Mouse (Mus musculus) ES-Bruce4 (cell line): ENCODE measurements around the gene Fmo2.

Source experiments
- CTCF ChIP-seq: IDR thresholded peaks from one replicate; pipeline ENCODE4 v1.8.1; 2011; ENCODE audit warnings: low read depth, low read length
- POLR2A ChIP-seq: IDR thresholded peaks from one replicate; pipeline ENCODE4 v1.8.1; 2011; ENCODE audit warnings: low read length; ENCODE audit not compliant: insufficient read depth

- TF ChIP-seq CTCF (no peak), POLR2A (no peak)
Measured at GRCm38 (mm10) chr1:162914932-162915556, 16.5 kb upstream of the Fmo2 start.
